In the genomic region with DNA sequence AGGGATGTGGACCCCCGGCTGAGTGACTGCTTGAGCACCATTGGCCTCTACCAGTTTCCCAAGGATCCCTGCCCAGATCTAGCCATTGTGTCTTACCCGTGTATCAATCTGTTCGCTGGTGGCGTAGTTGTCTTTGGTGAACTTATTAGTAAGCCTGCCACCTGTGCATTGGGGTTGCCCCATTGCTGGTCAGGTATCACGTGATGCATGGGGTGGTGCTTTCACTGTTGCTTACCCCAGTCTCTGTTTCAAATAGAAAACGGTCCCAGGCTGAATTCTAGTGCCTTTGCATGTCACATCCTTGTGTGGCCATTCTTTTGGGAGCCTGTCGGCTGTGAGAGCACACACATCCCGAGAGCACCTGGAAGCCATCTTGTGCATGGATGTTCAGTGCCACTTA, we compare ENCODE assay signal across 20 mouse cellular contexts.
A peak's percentile ranks its signal among the peaks of the same experiment; 100 is the strongest.
DNase-seq lines count a peak whose midpoint lies in the region; ATAC-seq and TF ChIP-seq lines count a peak whose summit lies in the region.
"Had no signal": no experiment of that assay in that cellular context is flagged by ENCODE, and none has a peak within 500 bp of the region (broad histone marks: within the 10 kb centered on the region; RNA-seq: fewer than 3 reads in every experiment).

No protein-coding gene starts in this region.

- H3K9me3 ChIP-seq in CH12.LX (replicated peaks; ENCODE audit: low read length): no peaks in the 10 kb centered on the region
- H3K9me3 ChIP-seq in hindbrain, embryonic 14.5 days (ENCODE audit: control insufficient read depth, low read length): no peaks in the 10 kb centered on the region
- no peaks in the 10 kb centered on the region for H3K9me3 ChIP-seq in midbrain, embryonic 11.5 days (ENCODE audit: control insufficient read depth, low read length)
- H3K9me3 ChIP-seq: G1E had no signal

- TF ChIP-seq EP300 in CH12.LX (IDR thresholded peaks at IDR 0.05; ENCODE audit: low read length): no peak; the same call in 1 of the 2 replicates

- H3K4me1 ChIP-seq in CH12.LX (ENCODE audit: control insufficient read depth in 1 of 2, insufficient read depth in 2 of 2): peaks cover 9 to 47% of the 10 kb centered on the region in 2 experiments
- H3K4me1 ChIP-seq in hindbrain, embryonic 14.5 days (replicated peaks; ENCODE audit: control insufficient read depth, insufficient read depth, low read length): no peaks in the 10 kb centered on the region; the same call in 1 of the 2 replicates
- H3K4me1 ChIP-seq in midbrain, embryonic 11.5 days (ENCODE audit: control insufficient read depth, insufficient read depth, low read length): no peaks in the 10 kb centered on the region

- no peak overlapping the region for H3K27ac ChIP-seq in CH12.LX (ENCODE audit: insufficient read depth, low read depth)
- H3K27ac ChIP-seq in hindbrain, embryonic 14.5 days: no peak overlapping the region
- H3K27ac ChIP-seq in midbrain, embryonic 11.5 days (ENCODE audit: low read depth, low read length): no peak overlapping the region

- ATAC-seq in hindbrain, embryonic 14.5 days (ENCODE audit: low FRiP score): no peak
- ATAC-seq in midbrain, embryonic 11.5 days (ENCODE audit: low FRiP score): no peak
- ATAC-seq: activated CD4-positive, CD25-positive, alpha-beta regulatory T cell, adult 4 months; CD4-positive, CD25-positive, alpha-beta regulatory T cell, adult 4 months; Patski had no signal

- no peak overlapping the region for H3K4me2 ChIP-seq in CH12.LX (ENCODE audit: insufficient read depth, low read depth, poor library complexity, severe bottlenecking)
- H3K4me2 ChIP-seq in hindbrain, embryonic 14.5 days (replicated peaks): no peak overlapping the region
- no peak overlapping the region for H3K4me2 ChIP-seq in midbrain, embryonic 11.5 days

- no peak for TF ChIP-seq POLR2A in CH12.LX (IDR thresholded peaks at IDR 0.05; ENCODE audit: low read depth, low read length)

- H3K27me3 ChIP-seq in CH12.LX (replicated peaks): no peaks in the 10 kb centered on the region
- no peaks in the 10 kb centered on the region for H3K27me3 ChIP-seq in hindbrain, embryonic 14.5 days (ENCODE audit: control insufficient read depth, insufficient read depth, low read length)
- no peaks in the 10 kb centered on the region for H3K27me3 ChIP-seq in midbrain, embryonic 11.5 days (ENCODE audit: control insufficient read depth, insufficient read depth, low read length)
- H3K27me3 ChIP-seq: Patski had no signal

- no peak overlapping the region for H3K9ac ChIP-seq in CH12.LX (ENCODE audit: insufficient read depth, low read depth)
- H3K9ac ChIP-seq in hindbrain, embryonic 14.5 days: no peak overlapping the region
- H3K9ac ChIP-seq in midbrain, embryonic 11.5 days (ENCODE audit: low read length): no peak overlapping the region

- in situ Hi-C loops in CH12.LX (cut with MboI; ENCODE audit: low pct_ligation_motif_present, low pct_unique_long_range_greater_than_20kb, low sequenced_read_pairs): loop anchor here (5.0 kb wide), 1 partner anchor 34 kb away; no protein-coding TSS in a partner anchor

- TF ChIP-seq CTCF in CH12.LX (conservative IDR thresholded peaks at IDR 0.05 in 1 of 2, IDR thresholded peaks at IDR 0.05 in 1 of 2; ENCODE audit: low read depth in 2 of 2, low read length in 2 of 2): no peak

- dilution Hi-C loops in CH12.LX (cut with MboI; ENCODE audit: extremely low pct_ligation_motif_present, extremely low pct_unique_long_range_greater_than_20kb, low sequenced_read_pairs): no loop called here

- peak; percentile 74 for DNase-seq in A20 (ENCODE audit: low read depth, low spot score)
- peak; percentile 24 for DNase-seq in CH12.LX (ENCODE audit: extremely low read depth)
- DNase-seq in hindbrain, embryonic 14.5 days (ENCODE audit: low spot score): no peak
- no peak for DNase-seq in midbrain, embryonic 11.5 days (ENCODE audit: low spot score, missing footprints)
- DNase-seq: adrenal gland, adult 2 months; adrenal gland, adult 8-10 months; adrenal gland, postnatal 10 days; adrenal gland, postnatal 14 days; adrenal gland, postnatal 25 days; adrenal gland, postnatal 36 days; B cell, adult 2 months; cerebellum, adult 11 months; cerebellum, adult 11-12 months; cerebellum, adult 18-20 months; cerebellum, adult 2 months; cerebellum, adult 8-10 months had no signal

- WGBS in hindbrain, embryonic 14.5 days: 89% methylated on average over 8 of the region's 8 CpGs
- whole genome bisulfite sequencing in midbrain, embryonic 11.5 days: 86% methylated on average over 8 of the region's 8 CpGs

- peaks cover 5 to 12% of the 10 kb centered on the region in 2 experiments for H3K36me3 ChIP-seq in CH12.LX (replicated peaks in 1 of 2; ENCODE audit: control insufficient read depth in 1 of 2, insufficient read depth in 1 of 2, low read length in 1 of 2)
- H3K36me3 ChIP-seq in hindbrain, embryonic 14.5 days (replicated peaks; ENCODE audit: control insufficient read depth, insufficient read depth): peaks cover 90% of the 10 kb centered on the region
- peaks cover 5% of the 10 kb centered on the region; the same call in 1 of the 2 replicates for H3K36me3 ChIP-seq in midbrain, embryonic 11.5 days (ENCODE audit: control insufficient read depth, insufficient read depth, low read length)
- H3K36me3 ChIP-seq: G1E had no signal

- no peaks in the 10 kb centered on the region for H3K79me2 ChIP-seq in CH12.LX (replicated peaks; ENCODE audit: control insufficient read depth, extremely low read depth, insufficient read depth, poor library complexity, severe bottlenecking)

- TF ChIP-seq RAD21 in CH12.LX (IDR thresholded peaks at IDR 0.05; ENCODE audit: low read depth, low read length): no peak

- H3K4me3 ChIP-seq in CH12.LX (replicated peaks in 1 of 3; ENCODE audit: low read depth in 2 of 3, low read length in 2 of 3, poor library complexity in 1 of 3): no peak overlapping the region
- H3K4me3 ChIP-seq in hindbrain, embryonic 14.5 days (replicated peaks; ENCODE audit: low read length): no peak overlapping the region
- no peak overlapping the region for H3K4me3 ChIP-seq in midbrain, embryonic 11.5 days (ENCODE audit: low read depth, low read length)

TF ChIP-seq in CH12.LX, 34 proteins besides CTCF, POLR2A, EP300 and RAD21:
- TF ChIP-seq USF1 (IDR thresholded peaks at IDR 0.05; ENCODE audit: low read depth, low read length) (peak; percentile 79), IRF4 (IDR thresholded peaks at IDR 0.05; ENCODE audit: low read depth, low read length) (no peak), JUN (IDR thresholded peaks at IDR 0.05; ENCODE audit: insufficient read depth, low read depth, low read length) (no peak), USF2 (conservative IDR thresholded peaks at IDR 0.05; ENCODE audit: low read depth, low read length) (peak; percentile 76), MAX (IDR thresholded peaks at IDR 0.05; ENCODE audit: low read length) (peak; percentile 43; the same call in 1 of the 2 replicates), BHLHE40 (IDR thresholded peaks at IDR 0.05; ENCODE audit: low read depth, low read length) (peak; percentile 51; the same call in 1 of the 2 replicates)

Comparison
In these comparisons a context has a peak if more than half of its experiments do, and no peak if none do; other contexts are left out.
1. DNase-seq: peak in A20 (single experiment) and CH12.LX (single experiment); none in hindbrain, embryonic 14.5 days (single experiment) and midbrain, embryonic 11.5 days (single experiment).